Mouse (Mus musculus) olfactory bulb, adult 2 months (tissue): Measurements from ENCODE around the gene 2610028H24Rik.

ENCODE experiments used
- CTCF ChIP-seq: fragments of 200-500 bp; IDR thresholded peaks from 2 replicates; pipeline ENCODE4 v1.5.1; 2012; ENCODE audit warnings: low read depth, mild to moderate bottlenecking, low read length, moderate library complexity; ENCODE audit not compliant: insufficient read depth
- POLR2A ChIP-seq: fragments of 200-500 bp; IDR thresholded peaks from 2 replicates; pipeline ENCODE4 v1.6.1; 2012; ENCODE audit warnings: mild to moderate bottlenecking, low read depth, low read length, moderate library complexity; ENCODE audit not compliant: insufficient read depth

DNA sequence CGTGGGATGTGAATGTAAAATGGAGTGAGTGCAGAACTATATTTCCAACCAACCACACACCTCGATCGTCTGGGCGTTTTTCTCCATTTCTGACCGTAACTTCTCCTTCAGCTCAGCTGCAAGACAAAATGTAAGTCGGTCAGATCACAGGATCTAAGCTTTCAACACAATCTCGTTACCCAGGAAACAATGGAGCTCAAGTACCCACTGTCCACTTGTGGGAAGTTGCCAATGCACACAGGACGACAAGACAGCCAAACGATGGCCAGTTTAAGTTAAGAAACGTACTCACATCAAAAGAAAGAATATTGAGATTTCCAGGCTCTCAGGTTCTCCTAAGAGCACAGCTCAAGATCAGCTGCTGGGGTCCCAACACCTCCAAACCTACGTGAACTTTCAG, 15.0 kb upstream of the 2610028H24Rik start:
- no peak for TF ChIP-seq CTCF
- no peak for TF ChIP-seq POLR2A
